Mouse (Mus musculus) G1E (cell line): ENCODE measurements around the gene Rassf4. TPM values are rescaled to one million over a fixed set of nuclear protein-coding genes. Genes with fewer than 3 reads are reported as not detected.

Experiments used
- ATAC-seq: 2 replicates; pipeline ENCODE4 v1.8.0; 2016; ENCODE audit warnings: mild to moderate bottlenecking; ENCODE audit not compliant: insufficient number of reproducible peaks, poor library complexity, low FRiP score, severe bottlenecking; ENCODE audit errors: extremely low read depth
- DNase-seq: peaks from one replicate; pipeline ENCODE4 v3.0.0; 2012; ENCODE audit warnings: low spot score
- H3K27me3 ChIP-seq: 2 replicates; pipeline ENCODE4 v1.6.1; 2012; ENCODE audit warnings: mild to moderate bottlenecking, low read length, inconsistent platforms; ENCODE audit not compliant: insufficient read depth
- H3K36me3 ChIP-seq: replicated peaks from 2 replicates; pipeline ENCODE3; 2012; ENCODE audit warnings: mild to moderate bottlenecking, inconsistent platforms
- H3K4me1 ChIP-seq: 2 replicates; pipeline ENCODE4 v1.6.1; 2012; ENCODE audit warnings: low read depth, low read length, inconsistent platforms, mixed read lengths; ENCODE audit not compliant: insufficient read depth
- H3K4me3 ChIP-seq: 2 replicates; pipeline ENCODE4 v1.5.1; 2012; ENCODE audit warnings: low read depth, mild to moderate bottlenecking, inconsistent platforms, low read length, moderate library complexity, mixed read lengths
- H3K9me3 ChIP-seq: replicated peaks from 2 replicates; pipeline ENCODE4 v1.6.1; 2012; ENCODE audit warnings: inconsistent platforms
- CTCF ChIP-seq: IDR thresholded peaks from 2 replicates; pipeline ENCODE4 v1.5.1; 2012; ENCODE audit warnings: low read depth, low read length, inconsistent platforms, mixed read lengths
- GATA1 ChIP-seq: IDR thresholded peaks from 2 replicates; pipeline ENCODE4 v1.6.1; 2012; ENCODE audit warnings: borderline replicate concordance, low read length, inconsistent platforms, mixed read lengths
- GATA2 ChIP-seq: IDR thresholded peaks from 2 replicates; pipeline ENCODE4 v1.6.1; 2012; ENCODE audit warnings: low read depth, low read length, inconsistent platforms, borderline replicate concordance
- POLR2AphosphoS5 ChIP-seq: IDR thresholded peaks from 2 replicates; pipeline ENCODE4 v1.6.1; 2012; ENCODE audit warnings: low read depth, low read length, inconsistent platforms; ENCODE audit not compliant: insufficient replicate concordance
- TAL1 ChIP-seq: conservative IDR thresholded peaks from 2 replicates; pipeline ENCODE4 v1.6.1; 2012; ENCODE audit warnings: low read depth, low read length, inconsistent platforms, mixed read lengths
- polyA plus RNA-seq: library from polyadenylated mRNA; stranded (reverse); fragments of >175 nt; gene quantifications from 2 replicates; pipeline ENCODE4 v1.2.3, GENCODE M21; 2012
- total RNA-seq, 2 experiments: library from RNA; stranded (forward) in 1 of 2; stranded (reverse) in 1 of 2; fragments of 200-1000 nt in 1 of 2; fragments of >200 nt in 1 of 2; fragmentation: Nextera tagmentation in 1 of 2; gene quantifications; 2 replicates each; pipeline ENCODE4 v1.2.3; 2014 to 2017

Gene Rassf4
- total and polyA plus RNA-seq, 3 experiments, result 0.16 TPM; not detected in 2

- Histone ChIP-seq H3K4me1 (no peaks in the 10 kb centered on the region), H3K9me3 (peaks cover 76% of the 10 kb centered on the region), H3K4me3 (no peak overlapping the region), H3K27me3 (peaks cover 3% of the 10 kb centered on the region; the same call in 1 of the 2 replicates), H3K36me3 (no peaks in the 10 kb centered on the region)
- no peak for ATAC-seq
- no peak for DNase-seq
- TF ChIP-seq CTCF (no peak), GATA2 (no peak), TAL1 (no peak), GATA1 (no peak), POLR2AphosphoS5 (no peak)
Observed at GRCm38 (mm10) chr6:116653191-116653590, 20.6 kb downstream of the Rassf4 start.

- Histone ChIP-seq H3K9me3 (peaks cover 72% of the 10 kb centered on the region), H3K36me3 (no peaks in the 10 kb centered on the region), H3K4me1 (no peaks in the 10 kb centered on the region), H3K4me3 (no peak overlapping the region), H3K27me3 (peaks cover 3% of the 10 kb centered on the region; the same call in 1 of the 2 replicates)
- no peak for TF ChIP-seq TAL1
- TF ChIP-seq GATA2, result no peak
- no peak for TF ChIP-seq CTCF
- no peak for TF ChIP-seq POLR2AphosphoS5
- TF ChIP-seq GATA1, result no peak
- DNase-seq (no peak), ATAC-seq (no peak)
Observed at GRCm38 (mm10) chr6:116651437-116652118, 22.2 kb downstream of the Rassf4 start.

GRCm38 (mm10) chr6:116650406-116650805 is 23.3 kb downstream of the Rassf4 start, which contains the start of gene Depp1:
Depp1 (plus strand) TSS chr6:116650609.
- no peaks in the 10 kb centered on the region for H3K4me1 ChIP-seq
- DNase-seq (no peak), ATAC-seq (no peak)
- H3K4me3 ChIP-seq, result no peak within 1 kb of the TSS
- TF ChIP-seq GATA1 (no peak), GATA2 (no peak), POLR2AphosphoS5 (no peak), TAL1 (no peak), CTCF (no peak)
- H3K36me3 ChIP-seq, result no peaks in the 10 kb centered on the region
- peaks cover 3% of the 10 kb centered on the region; the same call in 1 of the 2 replicates for H3K27me3 ChIP-seq
- peaks cover 70% of the 10 kb centered on the region for H3K9me3 ChIP-seq

- no peaks in the 10 kb centered on the region for H3K4me1 ChIP-seq
- ATAC-seq, result no peak
- TF ChIP-seq POLR2AphosphoS5 (no peak), TAL1 (no peak), GATA2 (no peak), CTCF (no peak), GATA1 (no peak)
- no peak overlapping the region for H3K4me3 ChIP-seq
- peaks cover 3% of the 10 kb centered on the region; the same call in 1 of the 2 replicates for H3K27me3 ChIP-seq
- no peak for DNase-seq
- no peaks in the 10 kb centered on the region for H3K36me3 ChIP-seq
- peaks cover 71% of the 10 kb centered on the region for H3K9me3 ChIP-seq
Observed at GRCm38 (mm10) chr6:116649811-116650210, 23.9 kb downstream of the Rassf4 start.

- TF ChIP-seq TAL1, result no peak
- no peak for TF ChIP-seq POLR2AphosphoS5
- no peak for TF ChIP-seq GATA1
- no peak for TF ChIP-seq GATA2
- TF ChIP-seq CTCF, result no peak
- Histone ChIP-seq H3K4me1 (no peaks in the 10 kb centered on the region), H3K27me3 (peaks cover 3% of the 10 kb centered on the region; the same call in 1 of the 2 replicates), H3K4me3 (no peak overlapping the region; the same call in 1 of the 2 replicates), H3K36me3 (no peaks in the 10 kb centered on the region), H3K9me3 (peaks cover 78% of the 10 kb centered on the region)
- DNase-seq (no peak), ATAC-seq (no peak)
Observed at GRCm38 (mm10) chr6:116647763-116648162, 26.0 kb downstream of the Rassf4 start.

GRCm38 (mm10) chr6:116644335-116644734 is 29.4 kb downstream of the Rassf4 start:
- Histone ChIP-seq H3K27me3 (no peaks in the 10 kb centered on the region), H3K4me1 (no peaks in the 10 kb centered on the region), H3K9me3 (peaks cover 75% of the 10 kb centered on the region), H3K36me3 (no peaks in the 10 kb centered on the region), H3K4me3 (no peak overlapping the region)
- DNase-seq (no peak), ATAC-seq (no peak)
- TF ChIP-seq CTCF, result no peak
- no peak for TF ChIP-seq POLR2AphosphoS5
- no peak for TF ChIP-seq GATA2
- no peak for TF ChIP-seq GATA1
- TF ChIP-seq TAL1, result no peak

- no peaks in the 10 kb centered on the region for H3K36me3 ChIP-seq
- H3K27me3 ChIP-seq, result no peaks in the 10 kb centered on the region
- TF ChIP-seq GATA2 (no peak), POLR2AphosphoS5 (no peak), CTCF (no peak), TAL1 (no peak), GATA1 (no peak)
- H3K4me3 ChIP-seq, result no peak overlapping the region
- no peaks in the 10 kb centered on the region for H3K4me1 ChIP-seq
- H3K9me3 ChIP-seq, result peaks cover 74% of the 10 kb centered on the region
- no peak for DNase-seq
- ATAC-seq, result no peak
Observed at GRCm38 (mm10) chr6:116643881-116644280, 29.9 kb downstream of the Rassf4 start.
